Mouse (Mus musculus) Patski (cell line): ENCODE measurements at regions not wholly inside any gene's neighbourhood (a gene's known extent, or its start where the extent isn't known, plus 50 kb on each side); places are given as distances from the start of the nearest gene placed in this dataset.

ENCODE experiments used
- ATAC-seq: fragments of 100-300 bp; one replicate; pipeline ENCODE4 v1.8.0; 2021
- CTCF ChIA-PET: fragments of 350-600 bp; sonication (Branson Sonifier 250); formaldehyde crosslinking; loops from one replicate; lab custom pipeline; 2022; ENCODE audit warnings: inconsistent platforms; lab: Charles Lee
- POLR2A ChIA-PET: fragments of 350-600 bp; sonication (Branson Sonifier 250); formaldehyde crosslinking; loops from one replicate; lab custom pipeline; 2022; ENCODE audit warnings: antibody characterized with exemption, inconsistent platforms; lab: Charles Lee
- DNase-seq: peaks from one replicate; pipeline ENCODE4 v3.0.0-alpha.2; 2011; ENCODE audit warnings: low read depth, low spot score
- H3K27me3 ChIP-seq: fragments of 371-371 bp; one replicate; pipeline ENCODE4 v1.5.1; 2021
- CTCF ChIP-seq: fragments of 100-300 bp; IDR thresholded peaks from one replicate; pipeline ENCODE4 v1.5.1; 2021
- in situ Hi-C: fragments of 300-500 bp; cut with MboI; formaldehyde crosslinking; loops from 3 replicates; pipeline ENCODE4 v1.11.1; 2018; ENCODE audit warnings: low pct_unique_long_range_greater_than_20kb, mixed read lengths

- TF ChIP-seq CTCF: no peak
- ChIA-PET CTCF (interaction anchor here (1.2 kb wide), 1 partner anchor 414 kb away, joined by 3 read pairs; no protein-coding TSS in a partner anchor), POLR2A (no interaction called here)
- peak; percentile 89 for DNase-seq
- ATAC-seq: peak; percentile 98
- H3K27me3 ChIP-seq: no peaks in the 10 kb centered on the region
- in situ Hi-C loops: loop anchor here (25.0 kb wide), 3 partner anchors 779 to 1604 kb away; no protein-coding TSS in a partner anchor
Observed at GRCm38 (mm10) chr9:33258241-33258640, 622.2 kb downstream of the Ets1 start.

GRCm38 (mm10) chr9:33260171-33260570 lies 624.1 kb downstream of the Ets1 start:
- DNase-seq (no peak), ATAC-seq (peak; percentile 38)
- H3K27me3 ChIP-seq: no peaks in the 10 kb centered on the region
- ChIA-PET POLR2A (no interaction called here), CTCF (interaction anchor here (0.7 to 2.8 kb wide), 7 partner anchors 9 to 1493 kb away, joined by 3 to 7 read pairs (median 4); partner anchors contain the start of gene Kirrel3)
- in situ Hi-C loops: loop anchor here (5.0 to 25.0 kb wide), 6 partner anchors 595 to 1755 kb away; partner anchors contain the start of gene Kirrel3
- TF ChIP-seq CTCF: peak; percentile 95

- ChIA-PET POLR2A (no interaction called here), CTCF (interaction anchor here (1.0 kb wide), 1 partner anchor 18 kb away, joined by 3 read pairs; no protein-coding TSS in a partner anchor)
- H3K27me3 ChIP-seq: no peaks in the 10 kb centered on the region
- in situ Hi-C loops: no loop called here
- DNase-seq (no peak), ATAC-seq (no peak)
- TF ChIP-seq CTCF: no peak
Observed at GRCm38 (mm10) chr9:33289381-33289780, 653.4 kb downstream of the Ets1 start.

GRCm38 (mm10) chr9:33292116-33292515 lies 656.1 kb downstream of the Ets1 start:
- no peak for ATAC-seq
- TF ChIP-seq CTCF: no peak
- DNase-seq: no peak
- no peaks in the 10 kb centered on the region for H3K27me3 ChIP-seq
- ChIA-PET CTCF (interaction anchor here (2.7 kb wide), 1 partner anchor 32 kb away, joined by 7 read pairs; no protein-coding TSS in a partner anchor), POLR2A (no interaction called here)
- in situ Hi-C loops: no loop called here

- in situ Hi-C loops: no loop called here
- ChIA-PET CTCF (no interaction called here), POLR2A (no interaction called here)
- ATAC-seq (peak; percentile 62), DNase-seq (peak; percentile 25)
- H3K27me3 ChIP-seq: no peaks in the 10 kb centered on the region
- TF ChIP-seq CTCF: no peak
Observed at GRCm38 (mm10) chr9:33295925-33296324, 659.9 kb downstream of the Ets1 start.

- in situ Hi-C loops: no loop called here
- CTCF ChIA-PET: no interaction called here
- DNase-seq (peak; percentile 83), ATAC-seq (peak; percentile 90)
- no peak for TF ChIP-seq CTCF
- no peaks in the 10 kb centered on the region for H3K27me3 ChIP-seq
- POLR2A ChIA-PET: no interaction called here
Observed at GRCm38 (mm10) chr9:33319525-33320025, 683.6 kb downstream of the Ets1 start.

GRCm38 (mm10) chr9:33327722-33328121 lies 691.7 kb downstream of the Ets1 start:
- POLR2A ChIA-PET: no interaction called here
- DNase-seq (no peak), ATAC-seq (no peak)
- no peaks in the 10 kb centered on the region for H3K27me3 ChIP-seq
- in situ Hi-C loops: no loop called here
- TF ChIP-seq CTCF: no peak
- CTCF ChIA-PET: no interaction called here

- in situ Hi-C loops: no loop called here
- H3K27me3 ChIP-seq: no peaks in the 10 kb centered on the region
- DNase-seq (no peak), ATAC-seq (no peak)
- TF ChIP-seq CTCF: no peak
- CTCF ChIA-PET: interaction anchor here (1.2 kb wide), 1 partner anchor 10 kb away, joined by 3 read pairs; no protein-coding TSS in a partner anchor
- POLR2A ChIA-PET: no interaction called here
Observed at GRCm38 (mm10) chr9:33350258-33350657, 714.2 kb downstream of the Ets1 start.

- DNase-seq: no peak
- ATAC-seq: no peak
- POLR2A ChIA-PET: no interaction called here
- no peak for TF ChIP-seq CTCF
- H3K27me3 ChIP-seq: no peaks in the 10 kb centered on the region
- CTCF ChIA-PET: no interaction called here
- in situ Hi-C loops: no loop called here
Observed at GRCm38 (mm10) chr9:33356621-33357020, 720.6 kb downstream of the Ets1 start.

- ChIA-PET POLR2A (interaction anchor here (0.5 kb wide), 1 partner anchor 621 kb away, joined by 3 read pairs; no protein-coding TSS in a partner anchor), CTCF (no interaction called here)
- no peak for TF ChIP-seq CTCF
- in situ Hi-C loops: no loop called here
- ATAC-seq (no peak), DNase-seq (no peak)
- no peaks in the 10 kb centered on the region for H3K27me3 ChIP-seq
Observed at GRCm38 (mm10) chr9:33360966-33361365, 724.9 kb downstream of the Ets1 start.

GRCm38 (mm10) chr9:33389170-33389569 lies 753.1 kb downstream of the Ets1 start:
- ATAC-seq (no peak), DNase-seq (no peak)
- CTCF ChIA-PET: interaction anchor here (1.0 to 1.4 kb wide), 2 partner anchors 15 to 25 kb away, joined by 3 read pairs; no protein-coding TSS in a partner anchor
- POLR2A ChIA-PET: no interaction called here
- H3K27me3 ChIP-seq: no peaks in the 10 kb centered on the region
- TF ChIP-seq CTCF: no peak
- in situ Hi-C loops: no loop called here
